Mouse (Mus musculus) lung, adult 2 months (tissue): ENCODE measurements around the gene Eif2ak3. TPM values are rescaled to one million over a fixed set of nuclear protein-coding genes. Genes with fewer than 3 reads are reported as not detected.

ENCODE experiments used
- DNase-seq: peaks from one replicate; pipeline ENCODE4 v3.0.0; 2022
- H3K4me1 ChIP-seq: fragments of 200-500 bp; 2 replicates; pipeline ENCODE4 v1.6.1; 2011; ENCODE audit warnings: low read length; ENCODE audit not compliant: control insufficient read depth, insufficient read depth
- H3K4me3 ChIP-seq: fragments of 200-500 bp; replicated peaks from 2 replicates; pipeline ENCODE3; 2011; ENCODE audit warnings: low read depth, mild to moderate bottlenecking, control low read depth, low read length; ENCODE audit errors: extremely low read depth
- CTCF ChIP-seq: fragments of 200-500 bp; IDR thresholded peaks from 2 replicates; pipeline ENCODE4 v1.5.1; 2011; ENCODE audit warnings: mild to moderate bottlenecking, low read length, control low read depth; ENCODE audit not compliant: insufficient read depth
- POLR2A ChIP-seq: fragments of 200-500 bp; IDR thresholded peaks from 2 replicates; pipeline ENCODE4 v1.6.1; 2011; ENCODE audit warnings: low read depth, mild to moderate bottlenecking, control low read depth, low read length, borderline replicate concordance; ENCODE audit errors: extremely low read depth
- WGBS: fragments of 180-500 bp; shearing (Covaris S2); methylation state at CpG from one replicate; pipeline ENCODE4 v1.1.7; 2018; 5-methylcytosine and 5-hydroxymethylcytosine counted together
- polyA plus RNA-seq: library from polyadenylated mRNA; depleted of rRNA; stranded (reverse); fragments of >200 nt; gene quantifications from 2 replicates; pipeline ENCODE4 v1.2.3, GENCODE M21; 2012

The Eif2ak3 gene
- polyA plus RNA-seq, 1 experiment: 14.8 TPM

DNA sequence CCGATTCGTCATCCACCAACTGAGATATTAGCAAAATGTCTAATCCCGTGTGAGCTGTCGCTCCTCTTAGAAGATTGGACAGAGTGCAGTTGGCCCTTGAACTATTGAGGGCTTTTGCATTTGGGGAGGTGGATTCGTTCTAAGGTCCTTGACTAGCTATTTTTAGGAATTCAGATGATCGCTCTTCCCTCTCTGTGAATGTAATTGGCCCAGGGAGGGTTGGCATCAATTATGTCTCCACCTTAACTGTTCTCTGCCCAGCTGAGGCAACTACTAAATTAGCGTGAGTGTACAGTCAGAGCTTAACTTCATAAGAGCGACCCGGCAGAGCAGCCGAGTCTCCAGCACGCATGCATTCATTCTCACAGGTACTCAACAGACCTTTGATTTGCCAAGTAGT, 43.7 kb downstream of the Eif2ak3 start:
- no peak overlapping the region for H3K4me3 ChIP-seq
- WGBS: 87% methylated on average over 11 of the region's 11 CpGs

GRCm38 (mm10) chr6:70898166-70898565, 53.9 kb downstream of the Eif2ak3 start:
- 79% methylated on average over 6 of the region's 6 CpGs for WGBS
- no peak overlapping the region for H3K4me3 ChIP-seq
- no peak for TF ChIP-seq CTCF
- no peak for TF ChIP-seq POLR2A
- DNase-seq: no peak
- no peaks in the 10 kb centered on the region for H3K4me1 ChIP-seq

More for the DNA sequence above, 43.7 kb downstream of the Eif2ak3 start:
- TF ChIP-seq CTCF: no peak
- TF ChIP-seq POLR2A: no peak
- no peak for DNase-seq
- no peaks in the 10 kb centered on the region for H3K4me1 ChIP-seq

GRCm38 (mm10) chr6:70899594-70900003, 55.3 kb downstream of the Eif2ak3 start:
- TF ChIP-seq CTCF (no peak), POLR2A (no peak)
- no peak overlapping the region for H3K4me3 ChIP-seq
- WGBS: 73% methylated on average over 8 of the region's 8 CpGs
- no peak for DNase-seq
- no peaks in the 10 kb centered on the region for H3K4me1 ChIP-seq

DNA sequence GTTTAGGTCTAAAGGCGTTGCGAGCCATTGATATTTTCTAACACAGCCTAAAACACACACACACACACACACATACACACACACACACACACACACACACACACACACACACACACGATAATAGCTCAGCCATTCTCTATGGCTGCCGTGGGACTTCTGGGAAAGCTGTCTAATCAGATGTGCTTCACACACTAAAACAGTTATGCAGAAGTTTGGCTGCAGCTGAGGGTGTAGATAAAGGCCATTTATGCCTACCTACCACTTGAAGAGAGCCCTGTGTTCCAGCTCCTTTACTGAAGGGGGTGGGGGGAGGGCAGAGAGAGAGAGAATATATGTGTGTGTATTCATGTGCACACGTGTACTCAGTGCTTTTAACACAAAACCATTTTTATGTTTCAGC, 59.4 kb downstream of the Eif2ak3 start:
- no peak for DNase-seq
- TF ChIP-seq CTCF (no peak), POLR2A (no peak)
- Histone ChIP-seq H3K4me3 (no peak overlapping the region), H3K4me1 (no peaks in the 10 kb centered on the region)
- 87% methylated on average over 5 of the region's 5 CpGs for WGBS

GRCm38 (mm10) chr6:70909572-70909971, 65.3 kb downstream of the Eif2ak3 start:
- H3K4me3 ChIP-seq: no peak overlapping the region
- no peak for DNase-seq
- no peak for TF ChIP-seq POLR2A
- no peak for TF ChIP-seq CTCF
- H3K4me1 ChIP-seq: no peaks in the 10 kb centered on the region; the same call in 1 of the 2 replicates
- WGBS: 88% methylated on average over 7 of the region's 7 CpGs

DNA sequence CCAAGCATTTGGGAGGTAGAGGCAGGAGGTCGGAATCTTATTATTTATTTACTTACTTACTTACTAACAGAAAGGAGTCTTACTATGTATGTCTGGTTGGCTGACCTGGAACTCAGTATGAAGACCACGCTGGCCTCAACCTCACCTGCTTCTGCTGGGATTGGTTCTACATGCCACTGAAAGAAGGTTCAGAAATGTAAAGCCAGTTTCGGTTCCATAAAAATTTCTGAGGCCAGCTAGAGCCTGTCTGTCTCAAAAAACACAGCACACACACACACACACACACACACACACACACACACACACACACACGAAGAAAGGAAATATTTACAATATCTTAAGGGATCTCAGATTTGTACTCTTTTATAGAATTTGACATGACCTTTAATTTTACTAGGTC, 66.0 kb downstream of the Eif2ak3 start:
- 63% methylated on average over 4 of the region's 4 CpGs for whole genome bisulfite sequencing
- no peak for TF ChIP-seq CTCF
- no peak for TF ChIP-seq POLR2A
- Histone ChIP-seq H3K4me3 (no peak overlapping the region), H3K4me1 (no peaks in the 10 kb centered on the region; the same call in 1 of the 2 replicates)
- no peak for DNase-seq

- no peak overlapping the region for H3K4me3 ChIP-seq
- 10% methylated on average over 20 of the region's 20 CpGs for WGBS
Observed at GRCm38 (mm10) chr6:70911668-70912395, 67.5 kb downstream of the Eif2ak3 start.

DNA sequence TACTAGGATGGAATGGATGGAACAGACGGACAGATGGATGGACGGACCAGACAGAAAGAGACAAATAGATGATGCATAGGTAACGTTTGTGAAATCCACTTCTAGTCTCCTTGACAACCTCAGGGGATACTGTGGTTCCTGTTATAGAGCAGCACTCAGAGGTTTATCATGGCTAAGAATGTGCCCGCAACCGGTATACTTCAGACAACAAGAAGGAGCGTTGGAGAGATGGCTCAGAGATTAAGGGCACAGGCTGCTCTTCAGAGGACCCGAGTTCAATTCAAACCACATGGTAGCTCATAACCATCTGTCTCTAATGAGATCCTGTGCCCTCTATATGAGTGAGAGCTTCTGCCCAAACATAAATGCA, 68.1 kb downstream of the Eif2ak3 start:
- DNase-seq: no peak
- no peak for TF ChIP-seq CTCF
- WGBS: 61% methylated on average over 7 of the region's 7 CpGs
- Histone ChIP-seq H3K4me3 (no peak overlapping the region), H3K4me1 (no peaks in the 10 kb centered on the region; the same call in 1 of the 2 replicates)

More at GRCm38 (mm10) chr6:70911668-70912395, 67.5 kb downstream of the Eif2ak3 start:
- DNase-seq: no peak
- TF ChIP-seq POLR2A (no peak), CTCF (no peak)
- H3K4me1 ChIP-seq: no peaks in the 10 kb centered on the region; the same call in 1 of the 2 replicates

DNA sequence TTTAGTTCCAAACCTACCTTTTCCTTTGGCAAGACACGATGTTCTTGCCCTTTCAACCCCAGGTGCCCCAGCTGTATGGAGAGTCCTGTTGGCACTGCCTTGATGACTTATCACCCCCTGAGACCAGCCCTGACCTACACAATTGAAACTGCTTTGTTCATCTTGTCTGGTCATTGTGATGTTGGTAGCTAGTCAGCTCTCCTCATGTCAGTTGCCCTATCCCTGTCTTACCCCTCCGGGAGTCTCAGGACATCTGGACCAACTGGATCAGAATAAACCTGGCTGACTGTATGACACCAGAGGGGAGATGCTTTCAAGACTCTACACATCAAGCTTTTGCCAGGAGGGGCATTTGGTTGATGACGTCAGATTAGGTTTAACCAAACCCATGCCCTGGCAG, 74.5 kb downstream of the Eif2ak3 start, which contains the start of gene Tex37:
Gene Tex37 (minus strand): TSS at position 101 of the 400 bp plus-strand sequence.
- TF ChIP-seq POLR2A: no peak
- TF ChIP-seq CTCF: no peak
- WGBS: 83% methylated on average over 3 of the region's 3 CpGs
- no peak for DNase-seq
- no peak within 1 kb of the TSS for H3K4me3 ChIP-seq
- H3K4me1 ChIP-seq: no peaks in the 10 kb centered on the region
